Mouse (Mus musculus) neural tube, embryonic 14.5 days (tissue): ENCODE data around the gene Mesp2. TPM values are rescaled to one million over a fixed set of nuclear protein-coding genes. Genes with fewer than 3 reads are reported as not detected.
"Not testable (repeated sequence)": the region's sequence is repeated elsewhere in the genome, so short reads cannot be mapped to it uniquely, and the experiment has no call there.

Experiments
- ATAC-seq: fragments of 200-750 bp; cut with Nextera tagmentation; 2 replicates; pipeline ENCODE4 v1.8.0; 2017; ENCODE audit warnings: low read depth, mild to moderate bottlenecking, moderate TSS enrichment, moderate library complexity
- H3K27ac ChIP-seq: fragments of 300-500 bp; sonication (generic); 2 replicates; pipeline ENCODE4 v1.5.1; 2014; ENCODE audit warnings: low read depth, mild to moderate bottlenecking, control low read depth, low read length, moderate library complexity, mixed read lengths
- H3K27me3 ChIP-seq: fragments of 300-500 bp; sonication (generic); 2 replicates; pipeline ENCODE4 v1.6.1; 2014; ENCODE audit warnings: low read length; ENCODE audit not compliant: control insufficient read depth, insufficient read depth
- H3K36me3 ChIP-seq: fragments of 300-500 bp; sonication (generic); 2 replicates; pipeline ENCODE4 v1.6.1; 2014; ENCODE audit warnings: low read length, mixed read lengths; ENCODE audit not compliant: control insufficient read depth, insufficient read depth
- H3K4me1 ChIP-seq: fragments of 300-500 bp; sonication (generic); 2 replicates; pipeline ENCODE4 v1.6.1; 2014; ENCODE audit warnings: low read length; ENCODE audit not compliant: control insufficient read depth, insufficient read depth
- H3K4me2 ChIP-seq: fragments of 300-500 bp; sonication (generic); 2 replicates; pipeline ENCODE4 v1.6.1; 2014; ENCODE audit warnings: mild to moderate bottlenecking, low read depth, low read length, control low read depth
- H3K4me3 ChIP-seq: fragments of 300-500 bp; sonication (generic); 2 replicates; pipeline ENCODE4 v1.5.1; 2014; ENCODE audit warnings: low read depth, low read length, control low read depth, mixed read lengths
- H3K9ac ChIP-seq: fragments of 300-500 bp; sonication (generic); replicated peaks from 2 replicates; pipeline ENCODE4 v1.6.1; 2014; ENCODE audit warnings: low read depth, mild to moderate bottlenecking, control low read depth, low read length, mixed read lengths
- H3K9me3 ChIP-seq: fragments of 300-500 bp; sonication (generic); 2 replicates; pipeline ENCODE4 v1.6.1; 2016; ENCODE audit warnings: low read length; ENCODE audit not compliant: control insufficient read depth
- WGBS: fragments of 180-500 bp; shearing (Covaris S2); extraction: QIAGEN DNeasy Blood & Tissue Kit; methylation state at CpG from one replicate; pipeline ENCODE4 v1.1.7; 2014; 5-methylcytosine and 5-hydroxymethylcytosine counted together
- polyA plus RNA-seq: library from polyadenylated mRNA; unstranded; fragments of >200 nt; fragmentation: Nextera tagmentation; extraction: Ambion mirVana; gene quantifications from 2 replicates; pipeline ENCODE4 v1.2.1, GENCODE M21; 2014

Mesp2 gene
- polyA plus RNA-seq, 1 experiment from 2014 or later = 1.2 TPM

- ATAC-seq = no peak
- no peak overlapping the region for H3K9ac ChIP-seq
Observed at GRCm38 (mm10) chr7:79781826-79782515, 28.6 kb upstream of the Mesp2 start.

GRCm38 (mm10) chr7:79782516-79782855 lies 28.0 kb upstream of the Mesp2 start:
- H3K9ac ChIP-seq = no peak overlapping the region
- H3K36me3 ChIP-seq = no peaks in the 10 kb centered on the region
- no peaks in the 10 kb centered on the region for H3K4me1 ChIP-seq
- no peak overlapping the region for H3K4me3 ChIP-seq
- no peak overlapping the region for H3K27ac ChIP-seq
- WGBS = 85% methylated on average over 2 of the region's 2 CpGs
- no peaks in the 10 kb centered on the region for H3K9me3 ChIP-seq
- no peaks in the 10 kb centered on the region for H3K27me3 ChIP-seq
- H3K4me2 ChIP-seq = no peak overlapping the region
- ATAC-seq = no peak

More at GRCm38 (mm10) chr7:79781826-79782515, 28.6 kb upstream of the Mesp2 start:
- H3K4me3 ChIP-seq = no peak overlapping the region
- H3K27ac ChIP-seq = no peak overlapping the region
- no peaks in the 10 kb centered on the region for H3K4me1 ChIP-seq
- H3K27me3 ChIP-seq = no peaks in the 10 kb centered on the region
- no peak overlapping the region for H3K4me2 ChIP-seq
- H3K9me3 ChIP-seq = no peaks in the 10 kb centered on the region
- no peaks in the 10 kb centered on the region for H3K36me3 ChIP-seq
- WGBS = 85% methylated on average over 11 of the region's 11 CpGs

GRCm38 (mm10) chr7:79786295-79786694 lies 24.2 kb upstream of the Mesp2 start:
- 0 out of 2 replicates have a peak, but pooled peaks cover under 1% of the 10 kb centered on the region for H3K27me3 ChIP-seq
- ATAC-seq = peak; percentile 46; the same call in 1 of the 2 replicates
- WGBS = 24% methylated on average over 6 of the region's 6 CpGs

DNA sequence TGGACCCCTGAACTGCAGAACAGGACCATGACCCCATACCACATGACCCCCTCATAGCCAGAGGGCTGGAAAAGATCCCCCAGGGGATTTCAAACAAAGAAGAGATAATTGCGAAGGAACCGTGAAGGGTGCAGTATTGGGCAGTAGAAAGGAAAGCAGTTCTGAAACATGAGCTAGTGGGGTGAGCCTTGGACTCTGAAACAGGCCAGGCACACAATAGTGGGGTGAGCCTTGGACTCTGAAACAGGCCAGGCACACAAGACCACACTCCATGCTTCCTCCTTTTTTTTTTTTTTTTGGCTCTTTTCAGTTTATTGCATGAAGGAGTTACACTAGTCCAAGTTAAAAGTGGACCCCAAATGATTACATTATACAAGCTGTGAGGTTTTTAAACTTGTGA lies 20.7 kb upstream of the Mesp2 start:
- not testable (repeated sequence) for H3K9ac ChIP-seq, H3K4me1 ChIP-seq, H3K9me3 ChIP-seq, ATAC-seq, H3K4me3 ChIP-seq, H3K36me3 ChIP-seq, H3K4me2 ChIP-seq, H3K27ac ChIP-seq
- H3K27me3 ChIP-seq = peaks cover 28% of the 10 kb centered on the region
- WGBS = 5% methylated on average over 2 of the region's 2 CpGs

More at GRCm38 (mm10) chr7:79786295-79786694, 24.2 kb upstream of the Mesp2 start:
- H3K27ac ChIP-seq = no peak overlapping the region
- H3K9me3 ChIP-seq = no peaks in the 10 kb centered on the region
- H3K4me3 ChIP-seq = no peak overlapping the region
- no peak overlapping the region for H3K4me2 ChIP-seq
- no peaks in the 10 kb centered on the region for H3K36me3 ChIP-seq
- H3K4me1 ChIP-seq = no peaks in the 10 kb centered on the region
- no peak overlapping the region for H3K9ac ChIP-seq

DNA sequence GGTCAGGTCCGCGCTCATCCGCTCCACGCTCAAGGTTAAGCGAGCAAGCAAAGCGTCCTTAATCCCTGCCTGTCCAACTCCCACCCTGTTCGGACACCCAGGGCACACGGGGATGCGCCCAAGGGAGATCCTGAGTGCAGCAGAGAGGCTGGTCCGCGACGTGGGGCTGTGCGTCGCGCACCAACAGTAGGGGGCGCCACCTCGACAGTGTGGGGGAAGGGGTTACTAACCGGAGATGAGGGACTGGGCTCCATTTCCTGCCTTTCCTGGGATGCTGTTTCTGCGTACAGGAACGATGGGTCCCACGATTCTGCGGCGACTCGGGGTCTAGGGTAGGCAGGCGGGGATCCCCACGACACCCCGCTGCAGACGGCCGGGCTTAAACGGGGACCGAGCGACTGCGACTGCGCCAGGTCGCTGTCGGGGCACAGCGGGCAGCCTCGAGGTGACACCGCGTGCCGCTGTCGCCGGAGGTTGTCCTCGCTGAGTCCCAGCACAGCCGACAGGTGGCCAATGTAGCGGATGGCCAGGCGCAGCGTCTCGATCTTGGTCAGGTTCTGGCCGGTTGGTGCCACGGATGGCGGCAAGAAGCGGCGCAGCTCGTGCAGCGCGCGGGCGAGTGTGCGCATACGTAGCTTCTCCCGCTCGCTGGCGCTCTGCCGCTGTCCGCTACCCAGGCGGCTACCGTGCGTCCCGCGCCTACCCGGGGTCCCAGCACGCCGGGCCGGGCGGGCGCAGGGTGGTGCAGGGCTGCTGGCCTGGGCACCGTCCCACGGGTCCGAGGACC lies 17.7 kb upstream of the Mesp2 start:
- 1% methylated on average over 79 of the region's 80 CpGs for WGBS
- H3K27ac ChIP-seq = no peak overlapping the region
- H3K4me2 ChIP-seq = peak overlapping the region; percentile 67
- H3K9ac ChIP-seq = peak overlapping the region; percentile 52
- peaks cover 30% of the 10 kb centered on the region for H3K27me3 ChIP-seq
- H3K9me3 ChIP-seq = no peaks in the 10 kb centered on the region
- H3K4me3 ChIP-seq = peak overlapping the region; percentile 41
- peaks cover 7% of the 10 kb centered on the region; the same call in 1 of the 2 replicates for H3K4me1 ChIP-seq
- ATAC-seq = peak; percentile 58
- H3K36me3 ChIP-seq = no peaks in the 10 kb centered on the region

DNA sequence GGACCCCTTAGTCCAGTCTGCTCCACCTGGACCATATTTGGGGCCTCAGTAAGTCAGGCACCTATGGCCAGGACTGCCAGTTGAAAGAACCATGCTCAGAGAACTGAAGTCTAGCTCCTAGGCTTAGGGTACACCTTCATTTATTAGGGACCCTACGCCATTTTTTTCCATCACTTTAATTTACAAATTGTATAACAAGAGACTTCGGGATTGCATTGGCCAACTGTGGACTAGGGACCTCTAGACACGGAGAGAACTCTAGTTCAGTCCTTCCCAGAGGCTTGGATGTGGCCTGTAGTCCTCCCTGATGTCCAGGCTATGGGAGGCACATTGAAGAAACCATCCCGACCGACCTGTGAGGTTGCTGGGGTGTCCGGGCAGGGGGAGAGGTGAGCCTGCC lies 16.8 kb upstream of the Mesp2 start, which contains the start of gene Mesp1:
Gene Mesp1 (minus strand): TSS at position 101 of the 400 bp plus-strand sequence.
- peak within 1 kb of the TSS; percentile 67 for H3K4me2 ChIP-seq
- H3K4me1 ChIP-seq = peaks cover 7% of the 10 kb centered on the region; the same call in 1 of the 2 replicates
- 74% methylated on average over 6 of the region's 6 CpGs for WGBS
- no peak within 1 kb of the TSS for H3K27ac ChIP-seq
- H3K9me3 ChIP-seq = no peaks in the 10 kb centered on the region
- ATAC-seq = no peak
- peaks cover 30% of the 10 kb centered on the region for H3K27me3 ChIP-seq
- peak within 1 kb of the TSS; percentile 52 for H3K9ac ChIP-seq
- peak within 1 kb of the TSS; percentile 41 for H3K4me3 ChIP-seq
- no peaks in the 10 kb centered on the region for H3K36me3 ChIP-seq

GRCm38 (mm10) chr7:79798606-79799005 lies 11.9 kb upstream of the Mesp2 start:
- no peak overlapping the region for H3K4me3 ChIP-seq
- H3K27ac ChIP-seq = no peak overlapping the region
- 39% methylated on average over 5 of the region's 5 CpGs for WGBS
- H3K36me3 ChIP-seq = no peaks in the 10 kb centered on the region
- no peak for ATAC-seq
- no peaks in the 10 kb centered on the region for H3K4me1 ChIP-seq
- H3K9me3 ChIP-seq = no peaks in the 10 kb centered on the region
- peaks cover 7% of the 10 kb centered on the region; the same call in 1 of the 2 replicates for H3K27me3 ChIP-seq
- H3K4me2 ChIP-seq = no peak overlapping the region
- H3K9ac ChIP-seq = no peak overlapping the region

DNA sequence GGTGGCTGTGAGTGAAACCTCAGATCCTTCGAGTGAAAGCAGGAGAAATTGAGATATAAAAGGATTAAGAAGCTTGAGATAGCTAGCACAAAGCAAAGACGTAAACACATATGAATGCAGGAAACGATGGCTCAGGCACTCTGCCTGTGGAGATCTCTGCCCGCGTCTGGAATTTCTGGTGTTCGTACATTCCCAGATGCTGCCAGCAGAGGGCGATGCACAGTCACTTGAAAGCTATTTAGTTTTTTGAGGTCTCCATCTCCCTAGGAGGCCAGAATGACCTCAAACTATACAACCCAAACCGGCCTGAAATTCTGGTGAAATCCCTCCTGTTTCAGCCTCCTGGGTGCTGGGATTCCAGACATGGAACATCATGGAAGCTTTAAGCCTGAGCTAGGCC lies 11.5 kb upstream of the Mesp2 start:
- Histone ChIP-seq H3K4me1 (no peaks in the 10 kb centered on the region), H3K4me2 (no peak overlapping the region), H3K9me3 (no peaks in the 10 kb centered on the region), H3K4me3 (no peak overlapping the region), H3K27ac (no peak overlapping the region), H3K9ac (no peak overlapping the region), H3K36me3 (no peaks in the 10 kb centered on the region), H3K27me3 (peaks cover 3% of the 10 kb centered on the region; the same call in 1 of the 2 replicates)
- ATAC-seq = no peak
- WGBS = 4% methylated on average over 8 of the region's 8 CpGs

GRCm38 (mm10) chr7:79799506-79799905 lies 11.0 kb upstream of the Mesp2 start:
- no peak for ATAC-seq
- H3K4me2 ChIP-seq = no peak overlapping the region
- H3K36me3 ChIP-seq = no peaks in the 10 kb centered on the region
- H3K4me3 ChIP-seq = no peak overlapping the region
- H3K9ac ChIP-seq = no peak overlapping the region
- no peaks in the 10 kb centered on the region for H3K4me1 ChIP-seq
- H3K9me3 ChIP-seq = no peaks in the 10 kb centered on the region
- H3K27me3 ChIP-seq = 0 out of 2 replicates have a peak, but pooled peaks cover 2% of the 10 kb centered on the region
- no peak overlapping the region for H3K27ac ChIP-seq
- WGBS = 74% methylated on average over 6 of the region's 6 CpGs
